Mouse (Mus musculus) mature B cell (primary cell): ENCODE measurements around the gene Mpped2.

Source experiments
- in situ Hi-C: fragments of 300-500 bp; cut with MboI; formaldehyde crosslinking; loops from 2 replicates; pipeline ENCODE4 v1.14.3; 2019

The Mpped2 gene

GRCm38 (mm10) chr2:106705664-106706063 is 12.6 kb downstream of the Mpped2 start:
- in situ Hi-C loops = no loop called here

GRCm38 (mm10) chr2:106707136-106707535 is 14.1 kb downstream of the Mpped2 start:
- in situ Hi-C loops = no loop called here

DNA sequence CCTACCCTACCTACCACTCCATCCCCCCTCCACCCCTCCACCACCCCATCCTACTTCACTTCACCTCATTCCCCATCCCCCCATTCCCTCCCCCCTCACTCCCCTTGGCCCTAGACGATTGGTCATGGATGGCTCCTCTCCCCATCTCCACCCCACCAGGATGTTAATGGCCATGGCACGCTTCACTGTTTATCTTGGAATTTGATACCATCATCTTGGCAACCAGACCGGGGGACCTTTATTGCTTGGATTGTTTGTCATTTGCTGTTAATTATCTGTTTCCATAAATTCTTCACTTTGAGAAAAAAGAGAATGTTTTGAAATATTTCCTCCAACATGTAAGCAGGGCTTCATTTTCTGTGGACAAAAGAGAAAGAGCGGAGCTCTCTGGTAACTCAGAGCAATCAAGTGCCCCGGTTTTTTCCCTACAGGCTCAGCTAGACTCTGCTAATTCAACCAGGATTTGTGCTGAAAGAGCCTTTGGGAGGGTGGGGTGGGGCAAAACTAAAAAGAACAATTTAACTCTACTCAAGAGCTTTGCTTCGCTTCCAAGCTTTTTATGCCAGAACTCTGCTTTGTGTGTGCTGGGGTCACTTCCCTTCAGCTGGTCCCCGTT is 17.9 kb downstream of the Mpped2 start:
- in situ Hi-C loops = no loop called here

- in situ Hi-C loops = no loop called here
These were observed 18.4 kb downstream of the Mpped2 start for GRCm38 (mm10) chr2:106711506-106711905.

DNA sequence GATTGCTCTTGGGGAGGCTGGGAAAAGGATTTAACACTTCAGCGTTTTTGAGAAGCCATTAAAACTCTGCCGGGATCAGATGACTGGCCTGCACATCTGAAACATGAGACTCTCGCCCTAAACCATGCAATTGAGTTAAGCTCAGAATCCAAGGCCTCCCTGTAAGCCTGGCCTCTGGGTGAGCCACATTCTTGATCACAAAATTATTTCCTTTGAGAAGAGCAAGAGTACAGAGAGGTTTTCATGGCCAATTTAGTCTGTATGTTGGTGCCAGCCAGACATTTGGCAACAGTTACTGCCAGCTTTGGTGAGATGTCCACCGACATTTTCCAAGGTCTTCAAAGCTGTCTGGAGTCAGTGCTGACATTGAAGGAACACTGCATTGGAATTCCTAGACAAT is 20.1 kb downstream of the Mpped2 start:
- in situ Hi-C loops = no loop called here

DNA sequence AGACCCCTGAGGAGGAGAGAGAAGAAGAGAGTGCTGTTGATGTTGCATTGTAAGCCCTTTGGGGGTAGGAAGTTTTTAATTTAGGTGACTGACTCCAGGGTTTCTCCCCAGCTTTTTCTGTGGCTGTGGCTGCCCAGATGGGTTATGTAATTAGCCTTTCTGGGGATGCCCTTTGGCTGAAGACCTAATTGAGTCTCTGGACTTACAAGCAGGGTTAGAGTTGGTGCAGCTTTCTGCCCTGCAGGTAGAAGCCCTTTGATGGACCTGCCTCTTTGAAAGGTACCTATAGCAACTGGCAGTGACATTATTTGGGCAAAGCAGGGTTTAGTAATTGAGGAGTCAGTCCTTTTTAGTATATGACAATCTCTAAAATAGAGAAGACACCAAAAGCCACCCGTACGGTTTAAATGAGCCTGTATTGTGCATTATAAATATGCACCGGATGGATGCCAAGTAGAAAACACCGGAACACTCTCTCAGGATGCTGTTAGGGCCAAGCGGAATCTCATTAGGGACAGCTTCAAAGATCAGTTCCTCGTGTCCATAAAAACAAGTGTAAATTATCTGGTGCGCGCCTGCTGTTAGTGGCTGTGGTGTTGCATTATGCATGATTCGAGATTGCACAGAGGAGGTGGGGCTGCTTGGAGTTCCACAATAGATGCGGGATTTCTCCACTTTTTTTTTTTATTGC is 22.8 kb downstream of the Mpped2 start:
- in situ Hi-C loops = no loop called here

DNA sequence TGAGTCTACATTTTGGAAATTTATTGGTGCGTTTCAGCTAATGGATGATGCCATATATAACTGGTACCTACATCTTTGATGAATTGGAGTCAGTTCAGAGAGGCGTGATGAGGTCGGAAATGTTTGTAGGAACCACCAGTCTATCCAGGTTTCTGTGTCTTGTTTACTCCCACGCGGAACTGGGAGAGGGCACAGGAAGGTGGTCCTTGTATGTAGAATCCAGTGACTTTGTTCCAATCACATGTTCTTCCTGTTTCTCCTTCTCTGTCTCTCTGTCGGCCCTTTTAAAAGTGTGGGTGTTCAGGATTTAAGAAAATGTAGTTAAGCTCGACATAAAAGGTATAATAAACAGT is 23.3 kb downstream of the Mpped2 start:
- in situ Hi-C loops = no loop called here

- in situ Hi-C loops = no loop called here
These were observed 25.8 kb downstream of the Mpped2 start for GRCm38 (mm10) chr2:106718888-106719287.

DNA sequence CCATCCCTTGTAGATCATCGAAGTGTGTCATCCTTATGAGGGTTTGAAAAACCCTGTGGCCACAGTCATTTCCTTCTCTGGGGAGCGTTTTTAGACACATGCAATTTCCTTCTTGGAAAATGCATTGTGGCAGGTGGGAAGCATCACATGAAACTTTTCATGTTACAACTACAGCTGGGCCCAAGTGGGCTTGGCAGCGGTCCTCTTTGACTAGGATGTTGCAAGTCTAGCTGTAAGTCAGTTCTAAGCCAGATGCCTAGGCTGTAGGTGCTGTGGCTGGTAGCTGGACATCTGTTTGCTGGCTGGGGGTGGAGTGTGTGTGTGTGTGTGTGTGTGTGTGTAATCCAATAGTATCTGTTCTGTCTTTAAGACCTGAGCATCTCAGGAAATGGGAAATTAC is 26.4 kb downstream of the Mpped2 start:
- in situ Hi-C loops = no loop called here

GRCm38 (mm10) chr2:106720644-106721043 is 27.6 kb downstream of the Mpped2 start:
- in situ Hi-C loops = no loop called here

DNA sequence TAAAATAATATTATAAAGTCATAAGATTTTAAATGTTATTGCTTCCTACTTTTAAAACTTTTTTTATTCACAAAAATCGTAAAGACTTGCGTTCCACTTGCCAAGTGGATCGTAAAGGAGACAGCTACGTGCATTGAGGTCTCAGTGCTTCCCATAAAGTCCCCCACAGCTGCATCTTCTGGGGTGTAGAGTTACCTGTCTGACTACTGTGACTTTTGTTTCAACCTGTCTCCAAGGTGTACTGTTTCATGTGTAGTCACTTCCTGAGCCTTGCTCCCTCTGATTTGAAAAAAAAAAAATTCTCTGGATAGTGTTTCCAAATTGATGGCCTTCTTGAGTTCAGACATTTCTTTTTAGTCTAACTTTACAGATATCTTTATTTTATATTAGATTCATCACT is 29.0 kb downstream of the Mpped2 start:
- in situ Hi-C loops = no loop called here

DNA sequence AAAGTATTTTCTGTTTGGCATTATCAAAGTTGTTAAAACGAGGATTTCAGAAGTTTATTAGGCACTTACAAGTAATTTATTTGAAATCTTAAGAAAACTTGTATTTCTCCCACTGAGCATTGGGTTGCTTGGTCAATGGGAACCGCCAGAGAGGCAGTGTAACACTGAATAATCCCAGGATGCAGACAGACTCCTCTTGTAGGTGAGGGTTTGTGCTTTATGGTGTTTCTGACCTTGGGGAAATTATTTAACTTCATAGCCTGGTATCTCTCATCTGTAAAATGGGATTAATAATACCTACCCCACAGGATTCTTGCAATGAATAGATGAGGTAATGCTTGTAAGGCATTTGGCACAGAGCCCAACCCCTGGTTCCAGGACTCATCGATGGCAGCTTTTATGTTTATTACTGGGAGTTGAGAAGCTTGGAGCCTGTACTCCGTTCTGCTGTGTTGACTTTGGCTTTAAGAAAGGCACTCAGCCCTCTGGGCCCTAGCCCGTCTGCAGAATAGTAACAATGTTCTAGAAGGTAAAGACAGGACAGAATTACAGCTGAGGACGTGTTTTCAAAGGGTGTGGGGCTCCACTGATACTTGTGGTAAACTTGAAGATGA is 37.0 kb downstream of the Mpped2 start:
- in situ Hi-C loops = no loop called here

DNA sequence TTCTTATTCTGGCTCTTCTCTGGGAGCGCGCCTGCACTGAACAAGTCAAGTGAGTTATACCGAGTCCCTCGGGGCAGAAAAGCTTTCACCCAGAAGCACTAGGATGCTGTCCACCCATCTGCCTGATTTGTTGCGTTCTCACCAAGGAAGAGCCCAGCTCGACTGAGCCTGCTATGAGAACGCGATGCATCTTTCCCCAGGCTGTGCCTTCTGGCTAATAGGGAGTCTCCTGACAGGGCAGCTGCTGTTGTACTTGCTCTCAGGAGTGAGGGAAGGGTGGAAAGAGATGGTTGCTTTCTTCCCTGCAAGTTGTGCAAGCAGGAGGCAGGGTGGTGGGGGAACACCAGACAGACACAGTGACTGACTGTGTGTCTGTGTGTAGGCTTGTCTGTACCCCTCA is 37.5 kb downstream of the Mpped2 start:
- in situ Hi-C loops = no loop called here

DNA sequence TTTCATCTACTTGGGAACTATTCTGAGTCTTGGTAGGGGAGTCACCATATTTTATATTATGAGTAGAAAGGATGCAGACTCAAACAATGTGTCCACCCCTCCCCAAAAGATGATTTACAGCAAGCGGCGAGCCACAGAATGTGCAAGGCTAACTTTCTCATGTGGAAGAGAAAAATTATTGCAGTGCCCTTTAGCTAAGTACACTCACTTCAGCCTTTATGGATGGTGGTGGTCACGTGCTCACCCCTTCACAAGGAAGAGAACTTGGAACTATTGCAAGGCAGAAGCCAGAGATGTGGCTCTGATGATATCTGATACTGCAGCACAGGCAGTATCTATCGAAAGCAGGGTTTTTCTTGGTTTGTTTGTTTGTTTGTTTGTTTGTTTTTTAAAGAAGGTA is 38.4 kb downstream of the Mpped2 start:
- in situ Hi-C loops = no loop called here

GRCm38 (mm10) chr2:106732171-106732570 is 39.1 kb downstream of the Mpped2 start:
- in situ Hi-C loops = no loop called here

DNA sequence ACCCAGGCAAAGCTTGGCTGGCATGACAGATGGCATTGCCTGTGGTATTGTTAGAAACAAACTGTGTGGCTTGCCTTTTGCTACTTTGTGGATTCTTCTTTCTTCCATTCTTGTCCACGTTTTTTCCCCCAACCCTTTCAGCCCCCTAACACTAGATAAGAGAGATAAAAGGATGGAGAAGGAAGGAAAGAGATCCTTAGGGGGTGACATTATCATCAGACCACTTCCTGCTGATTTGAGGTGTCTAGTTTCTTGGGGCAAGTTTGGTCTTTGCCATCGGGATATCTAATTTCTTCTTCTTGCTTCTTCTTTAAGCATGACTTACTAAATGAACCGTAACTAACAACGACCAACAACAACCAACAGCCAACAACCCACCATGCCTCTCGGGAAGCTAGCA is 40.3 kb downstream of the Mpped2 start:
- in situ Hi-C loops = no loop called here

DNA sequence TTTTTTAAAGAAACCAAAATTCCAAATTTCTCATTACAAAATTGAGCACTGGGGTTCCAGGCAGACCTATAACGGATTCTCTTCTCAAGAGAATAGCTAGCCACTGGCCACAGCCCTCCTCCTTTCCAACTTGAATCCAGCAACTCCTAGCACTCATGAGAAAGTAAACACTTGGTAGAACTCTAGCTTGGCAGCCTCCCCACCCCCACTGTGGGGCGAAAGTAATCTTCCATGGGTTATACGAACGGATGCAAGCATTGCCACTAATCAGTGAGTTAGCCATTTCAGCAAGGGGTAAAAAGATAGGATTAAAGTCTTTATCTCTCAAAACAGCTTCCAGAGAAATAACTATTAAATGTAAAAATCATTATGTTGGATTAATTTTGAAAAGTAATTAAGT is 40.9 kb downstream of the Mpped2 start:
- in situ Hi-C loops = no loop called here

- in situ Hi-C loops = no loop called here
These were observed 42.1 kb downstream of the Mpped2 start for GRCm38 (mm10) chr2:106735211-106735610.

DNA sequence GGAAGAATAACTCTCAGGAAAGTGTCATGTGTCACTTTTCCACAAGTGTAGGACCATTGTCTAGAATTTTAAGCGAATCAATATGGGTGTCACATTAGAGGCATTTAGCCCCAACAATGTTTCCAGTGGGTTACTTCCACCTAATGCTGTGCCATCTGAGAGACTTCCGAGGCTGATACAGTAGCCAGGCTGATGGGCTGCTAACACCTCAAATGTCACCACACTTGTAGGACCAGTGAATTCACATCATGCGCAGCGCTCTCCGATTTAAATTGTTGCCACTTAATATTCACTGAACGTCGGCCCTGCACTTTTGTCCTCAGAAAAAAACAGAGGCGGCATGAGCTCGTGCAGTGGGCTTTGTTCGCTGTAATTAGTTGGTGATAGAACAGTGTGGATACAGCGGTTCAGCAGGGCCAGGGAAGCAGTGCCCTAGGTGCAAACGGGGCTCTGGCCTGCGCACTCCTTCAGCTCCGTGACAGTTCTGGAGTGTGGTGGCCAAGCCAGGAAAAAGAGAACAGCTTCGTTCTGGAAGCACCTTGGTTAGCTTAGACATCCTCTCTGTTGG is 42.8 kb downstream of the Mpped2 start:
- in situ Hi-C loops = no loop called here

- in situ Hi-C loops = no loop called here
These were observed 45.9 kb downstream of the Mpped2 start for GRCm38 (mm10) chr2:106738951-106739350.

- in situ Hi-C loops = no loop called here
These were observed 51.0 kb downstream of the Mpped2 start for GRCm38 (mm10) chr2:106744086-106744485.

DNA sequence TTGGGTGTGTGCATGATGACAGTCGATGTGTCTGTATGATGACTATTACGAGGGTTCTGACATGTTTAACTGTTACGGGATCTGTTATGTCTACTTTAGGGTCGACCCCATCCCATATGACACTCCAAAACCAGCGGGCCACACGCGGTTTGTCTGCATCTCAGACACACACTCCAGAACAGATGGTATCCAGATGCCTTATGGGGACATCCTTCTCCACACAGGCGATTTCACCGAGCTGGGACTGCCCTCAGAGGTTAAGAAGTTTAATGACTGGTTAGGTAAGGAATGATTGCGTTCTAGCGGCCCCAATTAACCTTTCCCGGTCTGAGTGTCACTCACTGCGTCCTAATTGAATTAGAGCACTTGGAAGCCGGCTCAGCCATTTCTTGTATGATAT is 51.5 kb downstream of the Mpped2 start:
- in situ Hi-C loops = no loop called here

DNA sequence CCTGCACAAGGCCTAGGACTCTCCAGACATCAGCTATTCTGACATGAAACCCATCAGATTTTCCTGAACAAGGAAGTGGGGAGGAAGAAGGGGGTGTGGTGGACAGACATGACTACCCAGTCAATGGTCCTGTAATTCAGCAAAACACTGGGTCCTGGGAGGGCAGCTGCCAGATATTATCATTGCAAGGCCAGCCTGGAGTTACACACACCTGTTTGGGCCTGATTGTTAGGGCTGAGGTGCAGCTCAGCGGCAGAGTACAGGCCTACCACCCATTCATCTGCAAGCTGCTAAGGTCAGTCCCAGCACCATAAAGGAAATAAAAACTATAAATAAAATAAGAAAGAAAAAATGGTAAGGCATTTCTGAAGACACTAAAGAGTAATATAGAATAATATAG is 52.3 kb downstream of the Mpped2 start:
- in situ Hi-C loops = no loop called here
